Mouse (Mus musculus) urinary bladder, postnatal 14 days (tissue): ENCODE measurements around the gene Fgf22.

Experiments
- DNase-seq: peaks from one replicate; pipeline ENCODE4 v3.0.0; 2021; ENCODE audit warnings: low spot score

Gene Fgf22

GRCm38 (mm10) chr10:79754856-79755516, at the start of gene Fgf22:
Gene Fgf22 (plus strand): TSS chr10:79755076.
- DNase-seq, result peak; percentile 71

GRCm38 (mm10) chr10:79705951-79706350, 48.9 kb upstream of the Fgf22 start:
- no peak for DNase-seq

GRCm38 (mm10) chr10:79706406-79707094, 48.3 kb upstream of the Fgf22 start:
- DNase-seq, result no peak

- DNase-seq, result no peak
Observed at GRCm38 (mm10) chr10:79707162-79707561, 47.7 kb upstream of the Fgf22 start.

GRCm38 (mm10) chr10:79707759-79708158, 47.1 kb upstream of the Fgf22 start:
- DNase-seq, result no peak

GRCm38 (mm10) chr10:79708668-79709067, 46.2 kb upstream of the Fgf22 start:
- no peak for DNase-seq

GRCm38 (mm10) chr10:79709307-79709706, 45.6 kb upstream of the Fgf22 start:
- DNase-seq, result no peak

- DNase-seq, result no peak
Observed at GRCm38 (mm10) chr10:79712029-79712428, 42.8 kb upstream of the Fgf22 start.

- DNase-seq, result peak; percentile 83
Observed at GRCm38 (mm10) chr10:79712499-79713126, 42.3 kb upstream of the Fgf22 start.

- DNase-seq, result no peak
Observed at GRCm38 (mm10) chr10:79713163-79713562, 41.7 kb upstream of the Fgf22 start.

- no peak for DNase-seq
Observed at GRCm38 (mm10) chr10:79714996-79715395, 39.9 kb upstream of the Fgf22 start.

- DNase-seq, result no peak
Observed at GRCm38 (mm10) chr10:79716254-79716987, 38.5 kb upstream of the Fgf22 start, which contains the start of gene Hcn2. Gene Hcn2 (plus strand): TSS chr10:79716634.

GRCm38 (mm10) chr10:79716988-79717355, 37.9 kb upstream of the Fgf22 start:
- no peak for DNase-seq

GRCm38 (mm10) chr10:79717640-79718357, 37.1 kb upstream of the Fgf22 start:
- peak; percentile 78 for DNase-seq

GRCm38 (mm10) chr10:79721089-79721488, 33.8 kb upstream of the Fgf22 start:
- DNase-seq, result no peak

- DNase-seq, result no peak
Observed at GRCm38 (mm10) chr10:79723047-79723446, 31.8 kb upstream of the Fgf22 start.

- DNase-seq, result no peak
Observed at GRCm38 (mm10) chr10:79723692-79724091, 31.2 kb upstream of the Fgf22 start.

GRCm38 (mm10) chr10:79726090-79726489, 28.8 kb upstream of the Fgf22 start:
- DNase-seq, result peak; percentile 42

GRCm38 (mm10) chr10:79728323-79729249, 26.3 kb upstream of the Fgf22 start:
- no peak for DNase-seq

- no peak for DNase-seq
Observed at GRCm38 (mm10) chr10:79729357-79729965, 25.4 kb upstream of the Fgf22 start.
